Mouse (Mus musculus): ENCODE results near the gene Sema4b. TPM values are rescaled to one million over a fixed set of nuclear protein-coding genes. Genes with fewer than 3 reads are reported as not detected.

The Sema4b gene
- total and polyA plus RNA-seq, 3 experiments = 1.5 to 9.4 (median 6.7) TPM

DNA sequence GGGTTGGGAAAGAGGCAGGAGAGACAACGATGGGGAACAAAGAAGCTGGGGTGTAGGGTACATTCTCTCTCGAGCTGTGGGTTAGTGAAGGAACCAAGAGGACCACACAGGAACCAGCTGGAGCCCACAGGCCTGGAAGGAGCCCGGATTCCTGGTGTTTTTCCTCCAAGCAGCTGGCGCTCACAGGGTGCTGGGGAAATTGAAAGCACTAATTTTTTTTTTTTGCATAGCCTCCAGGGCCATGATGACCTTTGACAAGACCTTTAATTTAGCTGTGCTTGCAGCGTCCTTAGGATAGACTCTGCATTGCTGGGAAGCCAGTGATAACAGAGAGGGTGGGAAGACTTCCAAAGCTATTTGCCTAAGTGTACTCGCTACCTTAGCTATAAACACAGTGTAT, 1.7 kb upstream of the Sema4b start:
- peaks cover 17 to 61% of the 10 kb centered on the region in 2 experiments for H3K4me1 ChIP-seq (ENCODE audit: control insufficient read depth in 1 of 2, insufficient read depth in 2 of 2)
- no peak overlapping the region for H3K9ac ChIP-seq (ENCODE audit: insufficient read depth, low read depth)
- no peak overlapping the region for H3K27ac ChIP-seq (ENCODE audit: insufficient read depth, low read depth)

GRCm38 (mm10) chr7:80186021-80186420, 620 bp upstream of the Sema4b start:
- no peak overlapping the region for H3K27ac ChIP-seq (ENCODE audit: insufficient read depth, low read depth)

More for the DNA sequence above, 1.7 kb upstream of the Sema4b start:
- no peaks in the 10 kb centered on the region for H3K79me2 ChIP-seq (replicated peaks; ENCODE audit: control insufficient read depth, extremely low read depth, insufficient read depth, poor library complexity, severe bottlenecking)
- in situ Hi-C loops (cut with MboI; ENCODE audit: low pct_ligation_motif_present, low pct_unique_long_range_greater_than_20kb, low sequenced_read_pairs) = no loop called here
- no peaks in the 10 kb centered on the region for H3K36me3 ChIP-seq (replicated peaks in 1 of 2; ENCODE audit: control insufficient read depth in 1 of 2, insufficient read depth in 1 of 2, low read length in 1 of 2)
- no peak for DNase-seq (ENCODE audit: extremely low read depth)
- no peak overlapping the region for H3K4me2 ChIP-seq (ENCODE audit: insufficient read depth, low read depth, poor library complexity, severe bottlenecking)
- H3K9me3 ChIP-seq (replicated peaks; ENCODE audit: low read length) = no peaks in the 10 kb centered on the region
- H3K4me3 ChIP-seq (replicated peaks in 1 of 3; ENCODE audit: low read depth in 2 of 3, low read length in 2 of 3, poor library complexity in 1 of 3) = no peak overlapping the region
- TF ChIP-seq ZNF384 (IDR thresholded peaks at IDR 0.05; ENCODE audit: low read depth, low read length) (0 out of 2 replicates have a peak, but pooled peaks have one; percentile 8), KAT2A (IDR thresholded peaks at IDR 0.05; ENCODE audit: insufficient replicate concordance, low read length) (no peak)
- H3K27me3 ChIP-seq (replicated peaks) = no peaks in the 10 kb centered on the region
- dilution Hi-C loops (cut with MboI; ENCODE audit: extremely low pct_ligation_motif_present, extremely low pct_unique_long_range_greater_than_20kb, low sequenced_read_pairs) = no loop called here

DNA sequence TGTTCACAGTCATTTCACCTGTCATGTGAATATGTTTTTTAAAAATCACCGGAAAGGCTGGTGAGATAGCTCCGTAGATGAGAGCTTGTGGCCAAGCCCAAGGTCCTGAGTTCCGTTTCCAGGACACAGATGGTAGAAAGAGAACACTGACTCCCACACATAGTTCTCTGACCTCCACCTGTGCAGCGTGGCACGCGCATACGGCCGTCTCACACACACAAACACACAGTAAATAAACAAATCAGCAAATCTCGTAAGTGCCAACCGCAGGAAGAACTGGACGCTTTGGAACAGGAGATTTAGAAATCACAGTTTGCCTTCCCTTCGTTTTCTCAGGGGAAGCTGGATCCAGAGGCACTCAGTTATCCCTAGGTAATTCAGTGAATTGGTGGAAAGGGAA, 860 bp downstream of the Sema4b start:
- no peaks in the 10 kb centered on the region for H3K27me3 ChIP-seq (replicated peaks)
- DNase-seq (ENCODE audit: extremely low read depth) = no peak
- H3K27ac ChIP-seq (ENCODE audit: insufficient read depth, low read depth) = no peak overlapping the region
- in situ Hi-C loops (cut with MboI; ENCODE audit: low pct_ligation_motif_present, low pct_unique_long_range_greater_than_20kb, low sequenced_read_pairs) = no loop called here
- no peaks in the 10 kb centered on the region for H3K36me3 ChIP-seq (replicated peaks in 1 of 2; ENCODE audit: control insufficient read depth in 1 of 2, insufficient read depth in 1 of 2, low read length in 1 of 2)
- H3K9me3 ChIP-seq (replicated peaks; ENCODE audit: low read length) = no peaks in the 10 kb centered on the region
- dilution Hi-C loops (cut with MboI; ENCODE audit: extremely low pct_ligation_motif_present, extremely low pct_unique_long_range_greater_than_20kb, low sequenced_read_pairs) = no loop called here
- no peak overlapping the region for H3K4me2 ChIP-seq (ENCODE audit: insufficient read depth, low read depth, poor library complexity, severe bottlenecking)
- TF ChIP-seq JUND (conservative IDR thresholded peaks at IDR 0.05; ENCODE audit: low read depth, low read length) (no peak), PAX5 (IDR thresholded peaks at IDR 0.05; ENCODE audit: low read length) (no peak), MYC (IDR thresholded peaks at IDR 0.05; ENCODE audit: low read depth, low read length) (no peak), ZMIZ1 (IDR thresholded peaks at IDR 0.05; ENCODE audit: low read depth, low read length) (no peak), MAZ (IDR thresholded peaks at IDR 0.05; ENCODE audit: low read depth, low read length) (no peak), SMC3 (IDR thresholded peaks at IDR 0.05; ENCODE audit: low read depth, low read length) (no peak)
- no peak overlapping the region for H3K9ac ChIP-seq (ENCODE audit: insufficient read depth, low read depth)
- peaks cover 23 to 59% of the 10 kb centered on the region in 2 experiments for H3K4me1 ChIP-seq (ENCODE audit: control insufficient read depth in 1 of 2, insufficient read depth in 2 of 2)
- H3K4me3 ChIP-seq (replicated peaks in 1 of 3; ENCODE audit: low read depth in 2 of 3, low read length in 2 of 3, poor library complexity in 1 of 3) = no peak overlapping the region
- H3K79me2 ChIP-seq (replicated peaks; ENCODE audit: control insufficient read depth, extremely low read depth, insufficient read depth, poor library complexity, severe bottlenecking) = no peaks in the 10 kb centered on the region

More at GRCm38 (mm10) chr7:80186021-80186420, 620 bp upstream of the Sema4b start:
- Histone ChIP-seq H3K27me3 (replicated peaks) (no peaks in the 10 kb centered on the region), H3K4me3 (replicated peaks in 1 of 3; ENCODE audit: low read depth in 2 of 3, low read length in 2 of 3, poor library complexity in 1 of 3) (no peak overlapping the region), H3K9me3 (replicated peaks; ENCODE audit: low read length) (no peaks in the 10 kb centered on the region), H3K79me2 (replicated peaks; ENCODE audit: control insufficient read depth, extremely low read depth, insufficient read depth, poor library complexity, severe bottlenecking) (no peaks in the 10 kb centered on the region), H3K36me3 (replicated peaks in 1 of 2; ENCODE audit: control insufficient read depth in 1 of 2, insufficient read depth in 1 of 2, low read length in 1 of 2) (no peaks in the 10 kb centered on the region), H3K9ac (ENCODE audit: insufficient read depth, low read depth) (no peak overlapping the region), H3K4me2 (ENCODE audit: insufficient read depth, low read depth, poor library complexity, severe bottlenecking) (no peak overlapping the region), H3K4me1 (ENCODE audit: control insufficient read depth in 1 of 2, insufficient read depth in 2 of 2) (peaks cover 17 to 61% of the 10 kb centered on the region in 2 experiments)
- TF ChIP-seq JUN (IDR thresholded peaks at IDR 0.05; ENCODE audit: insufficient read depth, low read depth, low read length) (no peak), USF2 (conservative IDR thresholded peaks at IDR 0.05; ENCODE audit: low read depth, low read length) (no peak), BHLHE40 (IDR thresholded peaks at IDR 0.05; ENCODE audit: low read depth, low read length) (no peak), NRF1 (IDR thresholded peaks at IDR 0.05; ENCODE audit: low read depth, low read length) (no peak), SIN3A (IDR thresholded peaks at IDR 0.05; ENCODE audit: low read length) (no peak), ZC3H11A (IDR thresholded peaks at IDR 0.05; ENCODE audit: low read depth, low read length) (no peak), ZKSCAN1 (IDR thresholded peaks at IDR 0.05; ENCODE audit: borderline replicate concordance, low read depth, low read length) (no peak), CTCF (conservative IDR thresholded peaks at IDR 0.05 in 1 of 2, IDR thresholded peaks at IDR 0.05 in 1 of 2; ENCODE audit: low read depth in 2 of 2, low read length in 2 of 2) (no peak), IRF4 (IDR thresholded peaks at IDR 0.05; ENCODE audit: low read depth, low read length) (no peak), MAX (IDR thresholded peaks at IDR 0.05; ENCODE audit: low read length) (no peak), MAZ (IDR thresholded peaks at IDR 0.05; ENCODE audit: low read depth, low read length) (no peak), EP300 (IDR thresholded peaks at IDR 0.05; ENCODE audit: low read length) (no peak), KAT2A (IDR thresholded peaks at IDR 0.05; ENCODE audit: insufficient replicate concordance, low read length) (no peak), ZNF384 (IDR thresholded peaks at IDR 0.05; ENCODE audit: low read depth, low read length) (no peak), USF1 (IDR thresholded peaks at IDR 0.05; ENCODE audit: low read depth, low read length) (no peak), POLR2AphosphoS2 (IDR thresholded peaks at IDR 0.05; ENCODE audit: low read depth, low read length) (no peak), CHD2 (IDR thresholded peaks at IDR 0.05; ENCODE audit: low read length) (no peak), TBP (conservative IDR thresholded peaks at IDR 0.05; ENCODE audit: low read depth, low read length) (no peak), POLR2A (IDR thresholded peaks at IDR 0.05; ENCODE audit: low read depth, low read length) (no peak)
- in situ Hi-C loops (cut with MboI; ENCODE audit: low pct_ligation_motif_present, low pct_unique_long_range_greater_than_20kb, low sequenced_read_pairs) = no loop called here
- DNase-seq (ENCODE audit: extremely low read depth) = no peak
- dilution Hi-C loops (cut with MboI; ENCODE audit: extremely low pct_ligation_motif_present, extremely low pct_unique_long_range_greater_than_20kb, low sequenced_read_pairs) = no loop called here
